ENCODE assay signal across 17 mouse cellular contexts in the genomic region with DNA sequence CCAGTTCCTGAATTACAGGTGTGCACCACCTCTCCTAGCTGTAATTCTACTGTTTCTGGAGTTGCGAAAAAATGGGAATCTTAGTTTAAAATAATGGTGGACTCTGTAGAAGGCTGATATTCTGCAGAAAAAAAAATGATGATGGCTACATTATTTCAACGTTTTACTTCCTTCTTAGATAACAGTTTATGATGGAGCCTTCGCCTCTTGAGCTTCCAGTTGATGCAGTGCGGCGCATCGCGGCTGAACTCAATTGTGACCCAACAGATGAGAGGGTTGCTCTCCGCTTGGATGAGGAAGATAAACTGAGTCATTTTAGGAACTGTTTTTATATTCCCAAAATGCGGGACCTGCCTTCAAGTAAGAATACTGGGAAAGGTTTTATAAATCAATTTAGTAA. TPM values are rescaled to one million over a fixed set of nuclear protein-coding genes. Genes with fewer than 3 reads are reported as not detected.
"Had no signal": no experiment of that assay in that cellular context is flagged by ENCODE, and none has a peak within 500 bp of the region (broad histone marks: within the 10 kb centered on the region; RNA-seq: fewer than 3 reads in every experiment).

No protein-coding gene starts in this region.

- H3K4me3 ChIP-seq: neural tube, embryonic 13.5 days; neural tube, embryonic 15.5 days; stomach, embryonic 15.5 days had no signal

- H3K4me1 ChIP-seq: neural tube, embryonic 13.5 days; neural tube, embryonic 15.5 days; stomach, embryonic 15.5 days had no signal

- H3K4me2 ChIP-seq: neural tube, embryonic 13.5 days; neural tube, embryonic 15.5 days; stomach, embryonic 15.5 days had no signal

- H3K9me3 ChIP-seq: neural tube, embryonic 13.5 days; neural tube, embryonic 15.5 days; stomach, embryonic 15.5 days had no signal

- H3K9ac ChIP-seq: neural tube, embryonic 13.5 days; neural tube, embryonic 15.5 days; stomach, embryonic 15.5 days had no signal

- H3K36me3 ChIP-seq: neural tube, embryonic 13.5 days; neural tube, embryonic 15.5 days; stomach, embryonic 15.5 days had no signal

- H3K27ac ChIP-seq: neural tube, embryonic 13.5 days; neural tube, embryonic 15.5 days; stomach, embryonic 15.5 days; stomach, postnatal 0 days had no signal

- H3K27me3 ChIP-seq: neural tube, embryonic 13.5 days; neural tube, embryonic 15.5 days; stomach, embryonic 15.5 days had no signal

- DNase-seq: retina, postnatal 1 day; right cerebral cortex, adult 18-20 months; right cerebral cortex, postnatal 14 days; right cerebral cortex, postnatal 25 days; right cerebral cortex, postnatal 4 days; spleen, adult 18-20 months; thymus, adult 18-20 months; thymus, adult 2 months; thymus, postnatal 14 days; thymus, postnatal 25 days; thymus, postnatal 4 days had no signal

RNA-seq across cellular contexts. Expression of gene Kynu, which starts 7.7 kb away (rescaled TPM):
- polyA plus RNA-seq: neural tube, embryonic 14.5 days; testis, adult 2 months had no signal
